Comparison of ENCODE assay signal across 8 mouse cellular contexts in genomic region chr1:94053530-94054216, GRCm38 (mm10). TPM values are rescaled to one million over a fixed set of nuclear protein-coding genes. Genes with fewer than 3 reads are reported as not detected.
DNase-seq lines count a peak whose midpoint lies in the region.
"Had no signal": no experiment of that assay in that cellular context is flagged by ENCODE, and none has a peak within 500 bp of the region (broad histone marks: within the 10 kb centered on the region; RNA-seq: fewer than 3 reads in every experiment).

No protein-coding gene starts in this region.

- peak; percentile 88 for DNase-seq in right cerebral cortex, adult 18-20 months
- DNase-seq in right cerebral cortex, postnatal 4 days = no peak
- DNase-seq in frontal cortex, postnatal 10 days (ENCODE audit: low spot score in 2 of 2) = peak; percentile 53 to 60
- DNase-seq in left cerebral cortex, adult 8-10 months (ENCODE audit: low spot score in 2 of 2) = peak; percentile 23 to 88
- DNase-seq in thymus, postnatal 36 days = peak; percentile 25 to 42
- DNase-seq in gastrocnemius, adult 8-10 months (ENCODE audit: low spot score in 2 of 2) = no peak
- no peak for DNase-seq in adrenal gland, postnatal 36 days

RNA-seq across cellular contexts. Expression of gene Pdcd1, which starts 1.3 kb away (rescaled TPM):
- 1 to 10 TPM in 2 of 4 experiments, under 1 TPM in 1, not detected in 1; 0.49 to 3.6 (median 2.9) TPM for total RNA-seq in left cerebral cortex, adult 8-10 months (2022)
- total RNA-seq in gastrocnemius, adult 8-10 months (2022) = not detected
- under 1 TPM in 1 of 2 experiments, not detected in 1; 0.20 TPM for total RNA-seq in adrenal gland, postnatal 36 days (2021)
- total RNA-seq: heart, adult 2 months had no signal

RNA-seq across cellular contexts. Expression of gene Neu4, which starts 33.4 kb away (rescaled TPM):
- 1 to 10 TPM; 4.7 to 9.3 (median 6.2) TPM for total RNA-seq in left cerebral cortex, adult 8-10 months (2022)
- not detected for total RNA-seq in gastrocnemius, adult 8-10 months (2022)
- total RNA-seq in adrenal gland, postnatal 36 days (2021) = not detected
- total RNA-seq: heart, adult 2 months had no signal

Comparison
In these comparisons a context has a peak if more than half of its experiments do, and no peak if none do; other contexts are left out.
1. DNase-seq: peak in right cerebral cortex, adult 18-20 months (single experiment), frontal cortex, postnatal 10 days (2 of 2), left cerebral cortex, adult 8-10 months (2 of 2) and thymus, postnatal 36 days (2 of 2); none in right cerebral cortex, postnatal 4 days (single experiment), gastrocnemius, adult 8-10 months (0 of 2) and adrenal gland, postnatal 36 days (0 of 2).
2. RNA of gene Neu4, which starts 33.4 kb away (total RNA-seq): 4.7 to 9.3 TPM in left cerebral cortex, adult 8-10 months; not detected in gastrocnemius, adult 8-10 months and not detected in adrenal gland, postnatal 36 days; every median in the first group is over 4 times any median in the second.